Mouse (Mus musculus) forebrain, embryonic 11.5 days (tissue): ENCODE measurements around the gene Hamp. TPM values are rescaled to one million over a fixed set of nuclear protein-coding genes. Genes with fewer than 3 reads are reported as not detected.

Source experiments
- ATAC-seq: fragments of 200-750 bp; cut with Nextera tagmentation; replicated peaks from 2 replicates; pipeline ENCODE4 v1.8.0; 2017; ENCODE audit warnings: moderate TSS enrichment; ENCODE audit not compliant: low FRiP score
- DNase-seq: peaks from one replicate; pipeline ENCODE4 v3.0.0-alpha.2; 2017; ENCODE audit warnings: low spot score
- H3K27ac ChIP-seq: fragments of 300-500 bp; sonication (generic); 2 replicates; pipeline ENCODE4 v1.5.1; 2014; ENCODE audit warnings: low read depth, low read length
- H3K27me3 ChIP-seq: fragments of 300-500 bp; sonication (generic); 2 replicates; pipeline ENCODE4 v1.6.1; 2014; ENCODE audit warnings: mild to moderate bottlenecking, low read length, mixed read lengths; ENCODE audit not compliant: control insufficient read depth, insufficient read depth
- H3K36me3 ChIP-seq: fragments of 300-500 bp; sonication (generic); 2 replicates; pipeline ENCODE4 v1.6.1; 2014; ENCODE audit warnings: mild to moderate bottlenecking, low read length, moderate library complexity, mixed read lengths; ENCODE audit not compliant: control insufficient read depth, insufficient read depth
- H3K4me1 ChIP-seq: fragments of 300-500 bp; sonication (generic); replicated peaks from 2 replicates; pipeline ENCODE4 v1.6.1; 2014; ENCODE audit warnings: low read length, mixed read lengths; ENCODE audit not compliant: control insufficient read depth, insufficient read depth
- H3K4me2 ChIP-seq: fragments of 300-500 bp; sonication (generic); 2 replicates; pipeline ENCODE4 v1.6.1; 2014; ENCODE audit warnings: low read depth, mild to moderate bottlenecking, low read length, moderate library complexity, mixed read lengths; ENCODE audit not compliant: severe bottlenecking
- H3K4me3 ChIP-seq: fragments of 300-500 bp; sonication (generic); 2 replicates; pipeline ENCODE4 v1.5.1; 2014; ENCODE audit warnings: low read depth, low read length
- H3K9ac ChIP-seq: fragments of 300-500 bp; sonication (generic); 2 replicates; pipeline ENCODE4 v1.6.1; 2014; ENCODE audit warnings: low read length
- H3K9me3 ChIP-seq: fragments of 300-500 bp; sonication (generic); 2 replicates; pipeline ENCODE4 v1.6.1; 2016; ENCODE audit warnings: low read length, mixed read lengths; ENCODE audit not compliant: control insufficient read depth
- WGBS: fragments of 180-500 bp; shearing (Covaris S2); extraction: QIAGEN DNeasy Blood & Tissue Kit; methylation state at CpG from one replicate; pipeline ENCODE4 v1.1.7; 2014; 5-methylcytosine and 5-hydroxymethylcytosine counted together
- polyA plus RNA-seq: library from polyadenylated mRNA; unstranded; fragments of >200 nt; fragmentation: Nextera tagmentation; extraction: Ambion mirVana; gene quantifications from 2 replicates; pipeline ENCODE4 v1.2.1, GENCODE M21; 2014

Hamp gene
- not detected in 2 replicates for polyA plus RNA-seq

- DNase-seq (no peak), ATAC-seq (no peak)
- Histone ChIP-seq H3K4me2 (no peak within 1 kb of the TSS), H3K4me1 (no peaks in the 10 kb centered on the region), H3K27me3 (no peaks in the 10 kb centered on the region), H3K27ac (no peak within 1 kb of the TSS), H3K9me3 (no peaks in the 10 kb centered on the region), H3K4me3 (no peak within 1 kb of the TSS), H3K9ac (no peak within 1 kb of the TSS), H3K36me3 (no peaks in the 10 kb centered on the region)
- WGBS: 71% methylated on average over 9 of the region's 9 CpGs
Observed at GRCm38 (mm10) chr7:30943909-30944635, at the start of gene Hamp. Gene Hamp (minus strand): TSS chr7:30944032.

GRCm38 (mm10) chr7:30992148-30992547 lies 48.3 kb upstream of the Hamp start:
- ATAC-seq: no peak

DNA sequence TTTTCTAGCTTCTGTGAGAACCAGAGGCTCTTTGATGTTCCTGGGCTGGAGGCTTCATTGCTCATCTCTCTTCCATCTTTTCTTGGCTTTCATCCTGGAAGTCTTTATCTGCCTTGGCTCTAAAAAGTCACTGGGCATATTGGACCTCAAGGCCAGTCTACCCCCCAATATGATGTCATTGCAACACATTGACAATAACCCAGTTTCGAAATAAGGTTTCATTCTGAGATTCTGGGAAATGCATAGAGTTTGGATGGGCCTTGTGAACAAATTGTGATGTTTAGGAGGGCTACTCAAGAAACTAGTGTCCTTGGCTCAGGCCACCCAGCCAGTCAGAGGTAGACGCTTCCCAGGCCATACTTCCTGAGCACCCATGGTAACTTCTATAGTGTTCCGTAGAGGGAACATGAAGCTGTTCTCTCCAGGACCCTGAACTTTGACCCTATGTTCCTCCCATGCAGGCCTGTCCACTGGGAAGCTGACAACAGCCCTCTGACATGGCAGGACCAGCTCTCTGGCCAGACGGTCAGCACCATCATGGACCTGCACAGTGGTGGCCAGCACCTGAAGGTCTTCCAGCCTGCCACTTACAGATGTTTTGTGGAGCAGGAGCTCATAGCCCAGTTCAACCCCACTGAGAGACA lies 44.8 kb upstream of the Hamp start:
- H3K36me3 ChIP-seq: no peaks in the 10 kb centered on the region
- H3K4me2 ChIP-seq: no peak overlapping the region
- no peak overlapping the region for H3K4me3 ChIP-seq
- H3K4me1 ChIP-seq: no peaks in the 10 kb centered on the region
- no peaks in the 10 kb centered on the region for H3K9me3 ChIP-seq
- whole genome bisulfite sequencing: 85% methylated on average over 4 of the region's 4 CpGs
- DNase-seq: no peak
- no peak overlapping the region for H3K27ac ChIP-seq
- H3K9ac ChIP-seq: no peak overlapping the region
- H3K27me3 ChIP-seq: no peaks in the 10 kb centered on the region
- no peak for ATAC-seq

More at GRCm38 (mm10) chr7:30992148-30992547, 48.3 kb upstream of the Hamp start:
- H3K27ac ChIP-seq: no peak overlapping the region
- no peaks in the 10 kb centered on the region for H3K4me1 ChIP-seq
- H3K4me2 ChIP-seq: no peak overlapping the region
- no peaks in the 10 kb centered on the region for H3K36me3 ChIP-seq
- no peak overlapping the region for H3K4me3 ChIP-seq
- no peaks in the 10 kb centered on the region for H3K27me3 ChIP-seq
- no peak for DNase-seq
- peaks cover 2% of the 10 kb centered on the region; the same call in 1 of the 2 replicates for H3K9me3 ChIP-seq
- no peak overlapping the region for H3K9ac ChIP-seq
- 83% methylated on average over 5 of the region's 5 CpGs for whole genome bisulfite sequencing

DNA sequence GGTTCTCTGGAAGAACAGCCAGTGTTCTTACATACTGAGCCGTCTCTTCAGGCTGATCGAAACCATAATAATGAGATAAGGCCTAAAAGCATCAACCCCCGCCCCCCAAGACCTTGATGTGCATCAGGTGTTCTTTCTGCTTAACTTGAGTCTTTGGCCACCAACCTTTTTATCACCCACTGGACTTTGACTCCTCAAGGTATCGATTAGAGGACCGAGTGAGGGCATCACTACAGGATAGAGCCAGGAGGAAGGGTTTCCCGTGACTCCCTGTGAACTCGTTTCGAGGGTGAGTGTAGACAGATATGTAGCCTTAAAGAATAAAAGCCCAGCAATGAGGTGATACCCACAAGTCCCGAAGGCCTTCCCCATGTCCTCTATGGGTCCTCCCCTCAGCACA lies 41.5 kb upstream of the Hamp start:
- no peaks in the 10 kb centered on the region for H3K4me1 ChIP-seq
- H3K9me3 ChIP-seq: no peaks in the 10 kb centered on the region
- no peak for ATAC-seq
- H3K4me3 ChIP-seq: no peak overlapping the region
- no peak overlapping the region for H3K4me2 ChIP-seq
- 85% methylated on average over 9 of the region's 9 CpGs for whole genome bisulfite sequencing
- no peaks in the 10 kb centered on the region for H3K36me3 ChIP-seq
- DNase-seq: no peak
- H3K9ac ChIP-seq: no peak overlapping the region
- H3K27ac ChIP-seq: no peak overlapping the region
- no peaks in the 10 kb centered on the region for H3K27me3 ChIP-seq

- DNase-seq (no peak), ATAC-seq (no peak)
- Histone ChIP-seq H3K9ac (no peak overlapping the region), H3K9me3 (no peaks in the 10 kb centered on the region), H3K36me3 (no peaks in the 10 kb centered on the region), H3K4me2 (no peak overlapping the region), H3K27ac (no peak overlapping the region), H3K27me3 (no peaks in the 10 kb centered on the region), H3K4me3 (no peak overlapping the region), H3K4me1 (no peaks in the 10 kb centered on the region)
- 87% methylated on average over 4 of the region's 4 CpGs for WGBS
Observed at GRCm38 (mm10) chr7:30981703-30982102, 37.9 kb upstream of the Hamp start.

- Histone ChIP-seq H3K36me3 (no peaks in the 10 kb centered on the region; the same call in 1 of the 2 replicates), H3K9me3 (no peaks in the 10 kb centered on the region), H3K4me2 (peak within 1 kb of the TSS; percentile 78), H3K9ac (peak within 1 kb of the TSS; percentile 67), H3K4me1 (peaks cover 4% of the 10 kb centered on the region; the same call in 1 of the 2 replicates), H3K4me3 (peak within 1 kb of the TSS; percentile 48), H3K27ac (no peak within 1 kb of the TSS), H3K27me3 (no peaks in the 10 kb centered on the region; the same call in 1 of the 2 replicates)
- under 1% methylated on average over 37 of the region's 37 CpGs for WGBS
- ATAC-seq: peak; percentile 89
- peak; percentile 92 for DNase-seq
Observed at GRCm38 (mm10) chr7:30973501-30974289, 29.9 kb upstream of the Hamp start, which contains the start of gene Fam187b. Gene Fam187b (plus strand): TSS chr7:30973790.

DNA sequence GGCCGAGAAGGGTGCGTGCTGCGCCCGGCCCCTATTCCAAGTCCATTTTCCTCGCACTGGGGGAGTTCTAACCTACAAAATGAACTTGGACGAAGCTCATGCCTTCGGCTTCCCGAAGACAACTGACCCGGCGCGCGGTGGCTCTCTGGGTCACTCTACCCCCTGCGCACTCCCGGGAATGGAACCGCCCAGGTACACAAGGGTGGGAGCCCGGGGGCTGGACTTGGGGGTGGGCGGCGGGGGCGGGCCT lies 29.3 kb upstream of the Hamp start, which contains the start of gene Lsr:
Gene Lsr, minus strand, starts transcription at position 214 of the 250 bp plus-strand sequence.
- WGBS: 0% methylated on average over 19 of the region's 19 CpGs
- no peaks in the 10 kb centered on the region; the same call in 1 of the 2 replicates for H3K27me3 ChIP-seq
- H3K9me3 ChIP-seq: no peaks in the 10 kb centered on the region
- H3K4me1 ChIP-seq: peaks cover 4% of the 10 kb centered on the region; the same call in 1 of the 2 replicates
- peak within 1 kb of the TSS; percentile 48 for H3K4me3 ChIP-seq
- H3K36me3 ChIP-seq: no peaks in the 10 kb centered on the region; the same call in 1 of the 2 replicates
- H3K27ac ChIP-seq: no peak within 1 kb of the TSS
- peak within 1 kb of the TSS; percentile 78 for H3K4me2 ChIP-seq
- DNase-seq (peak; percentile 81), ATAC-seq (peak; percentile 78)
- H3K9ac ChIP-seq: peak within 1 kb of the TSS; percentile 67

GRCm38 (mm10) chr7:30972426-30973250 lies 28.8 kb upstream of the Hamp start:
- ATAC-seq: peak; percentile 63
- Histone ChIP-seq H3K36me3 (no peaks in the 10 kb centered on the region; the same call in 1 of the 2 replicates), H3K27me3 (no peaks in the 10 kb centered on the region; the same call in 1 of the 2 replicates), H3K4me3 (peak overlapping the region; percentile 48), H3K4me1 (peaks cover 4% of the 10 kb centered on the region; the same call in 1 of the 2 replicates), H3K9ac (peak overlapping the region; percentile 67), H3K27ac (no peak overlapping the region), H3K4me2 (peak overlapping the region; percentile 78), H3K9me3 (no peaks in the 10 kb centered on the region)
- DNase-seq: no peak
- WGBS: 2% methylated on average over 41 of the region's 41 CpGs
